Mouse (Mus musculus): ENCODE results near the gene Tmco4. TPM values are rescaled to one million over a fixed set of nuclear protein-coding genes. Genes with fewer than 3 reads are reported as not detected.

Gene Tmco4
- polyA plus RNA-seq, 1 experiment from 2014 or later = 1.5 TPM

DNA sequence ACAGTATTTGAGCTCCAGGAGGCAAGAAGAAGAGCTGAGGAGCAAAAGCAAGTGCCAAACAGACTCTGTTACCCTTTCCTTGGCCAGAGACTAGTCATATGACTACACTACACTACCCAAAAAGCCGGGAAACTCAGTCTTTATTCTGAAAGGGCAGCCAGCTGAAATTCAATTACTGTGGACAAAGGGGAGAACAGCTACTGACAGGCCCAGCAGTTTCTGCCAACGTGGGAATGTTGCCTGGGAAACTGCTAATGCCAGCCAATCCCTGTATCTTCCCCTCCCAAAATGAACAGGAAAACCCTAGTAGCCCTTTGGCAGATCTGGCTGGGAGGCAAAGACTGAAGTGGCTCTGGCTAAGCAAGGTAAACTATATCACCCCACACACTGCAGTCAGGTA, 51.7 kb downstream of the Tmco4 start:
- Histone ChIP-seq H3K9me3 (no peaks in the 10 kb centered on the region), H3K27me3 (no peaks in the 10 kb centered on the region), H3K9ac (replicated peaks) (no peak overlapping the region), H3K4me3 (no peak overlapping the region), H3K4me2 (replicated peaks) (no peak overlapping the region), H3K27ac (replicated peaks) (no peak overlapping the region), H3K4me1 (peaks cover 11% of the 10 kb centered on the region), H3K36me3 (no peaks in the 10 kb centered on the region)
- ATAC-seq (ENCODE audit: low FRiP score, low read depth) = no peak
- 2% methylated on average over 2 of the region's 2 CpGs for WGBS

DNA sequence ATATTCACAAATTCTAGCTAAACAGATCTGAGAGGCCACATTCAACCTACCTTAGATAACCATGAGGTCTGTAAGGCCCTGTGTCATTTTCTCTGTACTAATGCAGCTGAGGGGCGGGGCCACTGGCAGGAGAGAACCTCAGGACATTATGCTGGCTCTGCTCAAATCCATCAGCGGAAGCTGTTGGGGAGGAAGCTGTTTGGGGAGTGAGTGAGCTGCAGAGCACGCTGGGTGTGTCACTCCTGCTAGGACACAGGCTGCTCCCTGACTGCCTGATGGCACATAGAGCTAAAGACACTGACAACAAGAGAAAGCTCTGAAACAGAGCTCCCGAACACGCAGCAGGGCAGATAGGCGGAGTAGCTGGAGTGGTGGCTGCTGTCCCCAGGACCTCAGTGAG, 58.0 kb downstream of the Tmco4 start:
- H3K27me3 ChIP-seq = 0 out of 2 replicates have a peak, but pooled peaks cover 4% of the 10 kb centered on the region
- no peaks in the 10 kb centered on the region for H3K36me3 ChIP-seq
- no peaks in the 10 kb centered on the region for H3K9me3 ChIP-seq
- 65% methylated on average over 6 of the region's 6 CpGs for WGBS
- no peak overlapping the region for H3K27ac ChIP-seq (replicated peaks)
- no peak overlapping the region for H3K9ac ChIP-seq (replicated peaks)
- no peak for ATAC-seq (ENCODE audit: low FRiP score, low read depth)
- peaks cover 7% of the 10 kb centered on the region for H3K4me1 ChIP-seq
- no peak overlapping the region for H3K4me2 ChIP-seq (replicated peaks)
- H3K4me3 ChIP-seq = no peak overlapping the region

DNA sequence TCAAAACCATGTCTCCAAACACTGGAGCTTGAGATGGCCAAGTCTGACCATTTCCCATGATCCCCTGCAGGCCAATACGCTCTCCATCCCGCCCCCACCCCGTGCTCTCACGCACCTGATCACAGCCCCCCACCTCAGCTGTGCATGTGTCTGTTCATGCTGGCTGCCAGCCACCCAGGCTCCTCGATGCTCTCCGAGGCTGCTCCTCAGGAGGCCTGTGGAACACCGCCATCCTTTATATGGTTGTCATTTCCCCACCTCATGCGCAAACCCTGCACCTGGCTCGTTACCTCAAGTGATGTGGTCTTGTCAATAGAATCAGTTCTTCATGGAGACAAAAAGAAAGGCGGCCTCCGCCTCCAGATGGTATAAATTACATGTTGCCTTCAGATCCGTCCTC, 59.8 kb downstream of the Tmco4 start:
- 79% methylated on average over 12 of the region's 12 CpGs for WGBS

DNA sequence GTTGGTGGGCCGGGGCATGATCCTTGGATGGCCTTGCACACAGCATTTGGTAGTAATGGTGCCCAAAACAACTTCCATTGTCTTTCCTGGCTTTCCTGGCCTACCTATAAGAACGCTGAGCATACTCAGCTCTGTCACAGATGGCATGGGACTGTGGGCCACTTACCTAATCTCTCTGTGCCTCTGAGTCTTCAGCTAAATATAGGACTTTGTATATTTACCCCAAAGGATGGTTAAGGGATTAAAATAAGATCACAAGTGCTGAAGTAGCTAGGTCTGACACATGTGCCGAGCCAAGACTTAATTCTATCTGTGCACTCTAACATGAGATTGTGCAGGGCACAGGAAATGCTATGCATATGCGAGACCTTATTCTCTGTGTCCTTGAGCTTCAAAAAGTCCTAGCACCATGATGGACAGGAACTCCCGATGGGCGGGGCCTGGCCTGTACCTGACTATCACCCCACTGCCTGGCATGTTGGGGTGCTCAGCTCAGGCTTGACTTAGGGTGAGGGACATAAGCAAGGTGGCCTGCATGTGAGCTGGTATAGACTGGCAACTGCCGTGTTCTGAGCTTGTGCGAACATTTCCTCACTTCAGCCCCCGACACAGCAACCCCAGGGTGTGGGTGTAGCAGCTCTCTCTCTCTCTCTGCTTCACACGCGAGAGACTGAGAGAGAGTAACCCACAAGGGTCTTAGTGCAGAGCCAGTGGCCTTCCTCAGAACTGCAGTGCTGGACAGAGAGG, 60.7 kb downstream of the Tmco4 start:
- H3K9ac ChIP-seq (replicated peaks) = no peak overlapping the region
- no peak overlapping the region for H3K4me2 ChIP-seq (replicated peaks)
- H3K36me3 ChIP-seq = no peaks in the 10 kb centered on the region
- 0 out of 2 replicates have a peak, but pooled peaks cover 4% of the 10 kb centered on the region for H3K27me3 ChIP-seq
- no peaks in the 10 kb centered on the region for H3K9me3 ChIP-seq
- 82% methylated on average over 11 of the region's 11 CpGs for WGBS
- H3K4me1 ChIP-seq = peaks cover 21% of the 10 kb centered on the region
- H3K27ac ChIP-seq (replicated peaks) = no peak overlapping the region
- ATAC-seq (ENCODE audit: low FRiP score, low read depth) = no peak
- H3K4me3 ChIP-seq = no peak overlapping the region

More for the DNA sequence above, 59.8 kb downstream of the Tmco4 start:
- Histone ChIP-seq H3K4me3 (no peak overlapping the region), H3K9me3 (no peaks in the 10 kb centered on the region), H3K27me3 (0 out of 2 replicates have a peak, but pooled peaks cover 4% of the 10 kb centered on the region), H3K4me2 (replicated peaks) (no peak overlapping the region), H3K27ac (replicated peaks) (no peak overlapping the region), H3K4me1 (peaks cover 12% of the 10 kb centered on the region), H3K36me3 (no peaks in the 10 kb centered on the region), H3K9ac (replicated peaks) (no peak overlapping the region)
- no peak for ATAC-seq (ENCODE audit: low FRiP score, low read depth)

DNA sequence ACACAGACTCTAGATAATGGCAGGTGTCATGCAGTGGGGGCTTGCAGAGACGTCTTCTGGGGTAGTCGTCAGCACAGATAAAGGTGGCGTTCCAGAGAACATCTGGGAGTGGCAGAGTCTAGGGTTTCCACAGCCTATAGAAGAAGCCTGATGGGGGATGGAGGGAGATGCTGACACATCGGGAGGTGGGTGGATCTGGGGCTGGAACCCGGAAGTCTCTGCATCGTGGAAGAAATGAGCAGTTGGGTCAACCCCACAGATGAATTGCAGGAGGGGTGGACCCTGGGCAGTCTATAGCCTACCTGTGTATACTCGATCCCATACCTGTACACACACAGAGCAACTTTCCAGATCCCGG, 61.3 kb downstream of the Tmco4 start:
- Histone ChIP-seq H3K27ac (replicated peaks) (no peak overlapping the region), H3K36me3 (no peaks in the 10 kb centered on the region), H3K4me1 (peaks cover 26% of the 10 kb centered on the region), H3K9ac (replicated peaks) (no peak overlapping the region), H3K9me3 (no peaks in the 10 kb centered on the region), H3K4me2 (replicated peaks) (no peak overlapping the region), H3K4me3 (no peak overlapping the region), H3K27me3 (0 out of 2 replicates have a peak, but pooled peaks cover 4% of the 10 kb centered on the region)
- WGBS = 86% methylated on average over 8 of the region's 8 CpGs
- no peak for ATAC-seq (ENCODE audit: low FRiP score, low read depth)

DNA sequence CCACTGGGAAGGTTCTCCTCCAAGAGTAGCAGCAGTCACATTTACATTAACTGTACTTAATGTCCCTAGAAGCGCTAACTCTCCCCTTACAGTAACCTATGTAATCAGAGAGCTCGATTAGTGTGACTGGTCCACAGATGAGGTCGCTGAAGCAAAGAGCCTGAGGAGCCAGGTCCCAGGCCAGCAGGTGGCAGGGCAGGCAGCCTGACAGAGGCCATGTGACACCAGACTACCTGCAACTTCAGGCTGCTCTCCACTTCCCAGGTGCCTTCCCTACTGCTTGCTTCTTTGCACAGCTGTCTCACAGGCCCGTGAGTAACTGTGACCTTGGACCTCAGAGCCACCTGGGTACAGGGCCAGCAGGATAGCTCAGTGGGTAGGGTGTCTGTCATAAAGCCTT, 61.9 kb downstream of the Tmco4 start:
- peaks cover 32% of the 10 kb centered on the region for H3K4me1 ChIP-seq
- H3K4me2 ChIP-seq (replicated peaks) = no peak overlapping the region
- 62% methylated on average over 4 of the region's 4 CpGs for WGBS
- no peak for ATAC-seq (ENCODE audit: low FRiP score, low read depth)
- H3K9me3 ChIP-seq = no peaks in the 10 kb centered on the region
- no peaks in the 10 kb centered on the region for H3K36me3 ChIP-seq
- H3K27me3 ChIP-seq = 0 out of 2 replicates have a peak, but pooled peaks cover 4% of the 10 kb centered on the region
- no peak overlapping the region for H3K9ac ChIP-seq (replicated peaks)
- H3K27ac ChIP-seq (replicated peaks) = no peak overlapping the region
- H3K4me3 ChIP-seq = no peak overlapping the region

DNA sequence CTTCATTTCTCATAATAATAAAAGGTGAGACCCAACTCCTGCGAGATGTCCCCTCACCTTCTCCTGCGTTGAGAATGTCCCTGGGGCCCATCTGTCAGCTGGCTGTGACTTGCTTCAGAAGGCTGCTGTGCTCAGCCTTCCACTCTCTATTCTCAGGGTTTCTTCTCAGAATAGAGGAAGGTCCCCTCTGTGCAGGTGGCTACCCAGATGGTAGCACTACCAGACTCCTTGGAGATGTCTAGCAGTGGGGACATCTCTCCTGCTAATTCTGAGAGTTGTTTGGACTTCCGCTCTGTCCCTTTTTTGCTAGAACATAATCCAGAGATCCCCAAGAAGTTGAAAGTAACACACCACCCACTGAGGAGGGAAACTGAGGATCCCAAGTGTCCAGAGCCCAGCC, 62.3 kb downstream of the Tmco4 start:
- Histone ChIP-seq H3K36me3 (no peaks in the 10 kb centered on the region), H3K27me3 (0 out of 2 replicates have a peak, but pooled peaks cover 4% of the 10 kb centered on the region), H3K4me1 (peaks cover 36% of the 10 kb centered on the region), H3K27ac (replicated peaks) (no peak overlapping the region), H3K9ac (replicated peaks) (no peak overlapping the region), H3K9me3 (no peaks in the 10 kb centered on the region), H3K4me2 (replicated peaks) (no peak overlapping the region), H3K4me3 (no peak overlapping the region)
- 87% methylated on average over 3 of the region's 3 CpGs for WGBS
- no peak for ATAC-seq (ENCODE audit: low FRiP score, low read depth)

DNA sequence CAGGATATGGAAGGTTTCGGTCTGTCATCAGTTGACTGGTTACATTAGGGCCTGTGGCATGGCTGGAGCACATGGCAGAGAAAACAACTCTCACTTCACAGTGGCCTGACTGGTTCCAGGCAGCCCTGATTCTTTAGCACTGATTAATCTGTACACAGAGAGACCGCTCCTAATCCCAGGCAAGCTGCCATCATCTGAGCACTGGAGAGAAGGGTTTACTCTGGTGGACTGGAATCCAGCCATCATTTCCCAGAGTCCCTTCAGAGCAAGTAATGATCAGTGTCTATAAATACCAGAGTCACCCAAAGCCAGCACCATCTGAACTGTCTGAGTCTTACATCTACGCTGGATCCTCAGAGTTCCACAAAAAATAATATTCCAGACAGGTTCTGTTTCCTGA, 63.1 kb downstream of the Tmco4 start:
- Histone ChIP-seq H3K4me2 (replicated peaks) (no peak overlapping the region), H3K27me3 (0 out of 2 replicates have a peak, but pooled peaks cover 2% of the 10 kb centered on the region), H3K4me3 (no peak overlapping the region), H3K36me3 (no peaks in the 10 kb centered on the region), H3K27ac (replicated peaks) (no peak overlapping the region), H3K9me3 (no peaks in the 10 kb centered on the region), H3K9ac (replicated peaks) (no peak overlapping the region), H3K4me1 (peaks cover 45% of the 10 kb centered on the region)
- 94% methylated on average over 3 of the region's 3 CpGs for WGBS
- no peak for ATAC-seq (ENCODE audit: low FRiP score, low read depth)

DNA sequence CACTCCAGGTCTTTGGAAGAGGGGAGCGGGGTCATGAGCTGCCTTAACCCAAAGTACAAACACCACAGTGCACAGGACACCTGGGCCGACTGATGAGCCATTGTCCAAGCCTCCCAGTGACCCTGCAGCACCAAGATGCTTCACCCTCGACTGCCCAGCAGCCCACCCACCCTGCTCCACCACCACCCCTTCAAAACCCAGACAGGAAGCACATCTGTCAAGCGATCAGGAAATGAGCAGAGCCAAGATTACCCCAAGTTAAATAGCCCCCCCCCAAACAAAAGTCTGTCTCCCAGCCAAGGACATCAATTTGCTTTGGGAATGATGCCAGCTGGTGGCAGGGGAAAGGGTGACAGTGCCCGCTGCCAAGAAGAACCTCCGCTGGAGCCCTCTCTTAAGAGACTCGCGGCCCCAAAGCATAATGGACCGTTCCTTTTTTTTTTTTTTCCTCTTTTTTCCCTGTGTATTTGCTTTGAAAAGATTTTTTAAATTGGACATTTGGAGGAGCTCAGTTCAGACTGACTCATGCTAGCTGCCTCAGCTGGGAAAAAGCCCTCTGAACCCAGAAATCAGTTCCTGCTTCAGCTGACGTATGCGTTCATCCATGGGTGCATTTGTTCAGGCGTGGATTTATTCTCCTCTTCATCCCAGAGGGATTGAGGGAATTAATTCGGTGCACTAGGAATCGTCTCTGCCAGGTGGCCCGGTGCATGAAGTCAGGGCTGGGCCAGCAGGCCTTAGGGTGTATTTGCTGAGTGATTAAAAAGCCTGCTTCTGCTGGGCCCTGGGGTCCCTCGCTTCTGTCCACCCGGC, 65.3 kb downstream of the Tmco4 start:
- ATAC-seq (ENCODE audit: low FRiP score, low read depth) = no peak
- Histone ChIP-seq H3K4me2 (replicated peaks) (no peak overlapping the region), H3K27me3 (no peaks in the 10 kb centered on the region), H3K27ac (replicated peaks) (peak overlapping the region; percentile 40), H3K4me1 (peaks cover 45% of the 10 kb centered on the region), H3K9ac (replicated peaks) (no peak overlapping the region), H3K9me3 (no peaks in the 10 kb centered on the region), H3K36me3 (no peaks in the 10 kb centered on the region), H3K4me3 (no peak overlapping the region)
- 61% methylated on average over 17 of the region's 17 CpGs for WGBS

DNA sequence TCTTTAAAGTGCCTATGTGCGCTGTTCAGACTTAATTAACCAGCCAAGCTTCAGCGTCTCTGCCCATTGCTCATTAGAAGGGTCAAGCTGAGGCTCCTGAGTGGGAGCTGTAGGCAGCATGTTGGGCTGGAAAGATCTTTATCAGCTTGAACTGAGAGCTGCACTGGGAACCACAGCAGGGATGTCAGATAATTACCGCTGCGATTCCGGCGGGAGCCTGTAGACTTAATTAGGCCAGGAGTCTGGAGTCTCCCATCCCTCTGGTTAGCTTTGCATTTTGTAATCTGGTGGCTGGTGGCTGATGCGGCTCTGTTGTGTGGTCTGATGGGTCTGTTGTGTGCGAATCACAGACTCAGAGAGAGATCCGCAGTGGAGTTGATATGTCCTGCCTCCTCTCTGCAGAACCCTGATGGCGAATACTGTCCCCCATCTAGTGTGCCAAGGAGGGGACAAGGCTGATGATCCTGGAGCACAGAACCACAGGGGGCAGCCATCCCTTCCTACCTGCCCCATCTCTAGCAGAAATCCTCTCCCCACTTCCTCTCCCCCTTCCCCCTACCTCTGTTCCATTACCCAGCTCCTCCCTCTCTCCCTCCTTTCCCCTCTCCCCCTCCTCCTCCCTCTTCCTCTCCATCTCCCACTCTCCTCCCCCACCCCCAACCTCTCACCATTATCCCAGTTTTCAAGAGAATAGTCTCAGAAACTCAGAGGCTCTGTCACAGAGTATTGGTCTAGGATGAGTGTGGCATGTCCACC, 67.6 kb downstream of the Tmco4 start:
- Histone ChIP-seq H3K36me3 (no peaks in the 10 kb centered on the region), H3K9me3 (0 out of 2 replicates have a peak, but pooled peaks cover 4% of the 10 kb centered on the region), H3K4me2 (replicated peaks) (peak overlapping the region; percentile 16), H3K27me3 (no peaks in the 10 kb centered on the region), H3K4me1 (peaks cover 45% of the 10 kb centered on the region), H3K9ac (replicated peaks) (no peak overlapping the region), H3K4me3 (no peak overlapping the region), H3K27ac (replicated peaks) (peak overlapping the region; percentile 81)
- WGBS = 6% methylated on average over 10 of the region's 10 CpGs
- peak; percentile 63 for ATAC-seq (ENCODE audit: low FRiP score, low read depth)

DNA sequence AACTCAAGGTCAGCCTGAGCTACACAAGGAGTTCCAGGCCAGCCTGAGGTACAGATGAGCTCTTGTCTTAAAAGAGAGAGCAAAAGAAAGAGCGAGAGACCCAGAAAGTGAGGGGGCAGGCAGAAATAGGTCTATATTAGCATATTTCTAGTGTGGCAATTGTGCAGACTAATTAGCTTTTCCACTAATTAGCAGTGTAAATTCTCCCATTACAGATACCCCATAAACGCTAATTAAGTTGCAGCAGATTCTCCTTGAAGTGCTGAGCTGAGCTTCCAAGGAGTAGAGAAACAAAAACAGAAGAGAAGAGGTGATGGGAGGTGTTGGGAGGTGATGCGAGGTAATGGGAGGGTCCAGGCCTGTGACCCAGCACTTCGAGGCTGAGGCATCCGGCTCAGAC, 69.9 kb downstream of the Tmco4 start:
- Histone ChIP-seq H3K4me1 (peaks cover 39% of the 10 kb centered on the region), H3K4me3 (no peak overlapping the region), H3K27ac (replicated peaks) (no peak overlapping the region), H3K9me3 (0 out of 2 replicates have a peak, but pooled peaks cover 4% of the 10 kb centered on the region), H3K4me2 (replicated peaks) (no peak overlapping the region), H3K27me3 (no peaks in the 10 kb centered on the region), H3K9ac (replicated peaks) (no peak overlapping the region), H3K36me3 (no peaks in the 10 kb centered on the region)
- WGBS = 84% methylated on average over 5 of the region's 5 CpGs
- ATAC-seq (ENCODE audit: low FRiP score, low read depth) = no peak

DNA sequence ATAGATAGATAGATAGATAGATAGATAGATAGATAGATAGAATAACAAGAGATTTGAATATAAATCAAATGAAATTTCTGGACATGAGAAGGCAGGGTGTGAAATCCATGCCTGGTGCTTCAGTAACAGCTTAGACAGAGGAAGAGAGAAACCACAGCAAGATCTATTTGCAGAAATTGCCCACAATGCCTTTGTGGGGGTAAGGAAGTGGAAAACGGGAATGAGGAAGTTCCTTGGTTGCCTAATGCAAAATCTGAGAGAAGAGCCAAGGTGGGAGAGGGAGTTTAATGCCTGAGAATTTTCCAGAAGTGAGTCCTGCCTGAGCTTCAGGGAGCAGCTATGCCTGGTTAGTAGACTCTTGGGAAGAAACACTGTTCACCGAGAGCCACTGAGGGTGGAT, 70.9 kb downstream of the Tmco4 start:
- no peak overlapping the region for H3K27ac ChIP-seq (replicated peaks)
- H3K36me3 ChIP-seq = no peaks in the 10 kb centered on the region
- no peak overlapping the region for H3K4me3 ChIP-seq
- 89% methylated on average over 2 of the region's 2 CpGs for WGBS
- no peak for ATAC-seq (ENCODE audit: low FRiP score, low read depth)
- H3K4me2 ChIP-seq (replicated peaks) = no peak overlapping the region
- no peak overlapping the region for H3K9ac ChIP-seq (replicated peaks)
- 0 out of 2 replicates have a peak, but pooled peaks cover 4% of the 10 kb centered on the region for H3K9me3 ChIP-seq
- H3K4me1 ChIP-seq = peaks cover 29% of the 10 kb centered on the region
- no peaks in the 10 kb centered on the region for H3K27me3 ChIP-seq

All from midbrain, embryonic 12.5 days (tissue).